Mouse (Mus musculus) small intestine, adult 2 months (tissue): ENCODE results near the gene Phip.

Experiments used
- CTCF ChIP-seq: fragments of 200-500 bp; IDR thresholded peaks from 2 replicates; pipeline ENCODE4 v1.5.1; 2012; ENCODE audit warnings: low read depth, mild to moderate bottlenecking, control low read depth, inconsistent platforms, low read length, moderate library complexity, mixed read lengths; ENCODE audit not compliant: insufficient replicate concordance, insufficient read length; ENCODE audit errors: extremely low read depth
- POLR2A ChIP-seq: fragments of 200-500 bp; IDR thresholded peaks from 2 replicates; pipeline ENCODE4 v1.6.1; 2012; ENCODE audit warnings: low read depth, mild to moderate bottlenecking, control low read depth, inconsistent platforms, low read length, moderate library complexity

DNA sequence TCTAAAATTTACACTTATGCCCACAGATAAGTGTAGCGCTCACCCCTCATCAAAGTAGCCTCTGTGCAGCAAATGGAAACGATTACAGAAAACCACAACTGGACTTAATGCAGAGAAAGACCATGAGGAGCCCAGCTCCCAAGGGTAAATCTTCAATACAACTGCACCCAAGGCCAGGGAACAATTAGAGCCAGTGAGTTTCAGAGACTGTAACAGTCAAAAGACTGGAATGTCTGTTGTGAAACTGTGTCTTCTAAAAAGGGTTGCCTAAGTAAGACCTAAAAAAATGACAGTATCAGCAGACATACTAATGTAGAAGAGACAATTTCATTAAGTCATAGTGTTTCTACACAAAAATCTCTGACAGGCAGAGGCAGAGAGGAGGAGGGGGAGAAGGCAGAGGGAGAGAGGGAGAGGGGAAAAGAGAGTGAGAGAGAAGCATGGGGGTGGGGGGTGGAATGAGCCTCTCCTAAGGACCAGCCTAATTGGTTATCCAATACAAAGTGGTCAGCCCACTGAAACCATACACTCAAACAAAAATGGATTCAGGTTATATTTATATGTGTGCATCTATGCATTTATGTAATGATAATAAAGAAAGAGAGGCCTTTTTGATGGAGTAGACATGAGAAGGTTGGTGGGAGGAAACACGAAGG lies 113.4 kb downstream of the Phip start:
- TF ChIP-seq POLR2A (no peak), CTCF (no peak)
